Mouse (Mus musculus): ENCODE data around the gene Tmem52b. TPM values are rescaled to one million over a fixed set of nuclear protein-coding genes. Genes with fewer than 3 reads are reported as not detected.
A peak's percentile ranks its signal among the peaks of the same experiment; 100 is the strongest.

Tmem52b gene
- polyA plus RNA-seq, 1 experiment, result not detected

- Histone ChIP-seq H3K27ac (ENCODE audit: insufficient read depth, low read length) (no peak overlapping the region), H3K27me3 (ENCODE audit: control insufficient read depth, insufficient read depth, low read length, poor library complexity, severe bottlenecking) (no peaks in the 10 kb centered on the region), H3K4me1 (ENCODE audit: control insufficient read depth, insufficient read depth, low read length) (no peaks in the 10 kb centered on the region), H3K9me3 (replicated peaks; ENCODE audit: control insufficient read depth, insufficient read depth, low read length, poor library complexity, severe bottlenecking) (no peaks in the 10 kb centered on the region), H3K4me3 (ENCODE audit: low read depth, low read length) (peak overlapping the region; percentile 56), H3K36me3 (ENCODE audit: control insufficient read depth, insufficient read depth, low read length, poor library complexity, severe bottlenecking) (peaks cover 6% of the 10 kb centered on the region), H3K9ac (ENCODE audit: low read depth, poor library complexity, severe bottlenecking) (peak overlapping the region; percentile 50)
- no peak for TF ChIP-seq CTCF (IDR thresholded peaks at IDR 0.05; ENCODE audit: low read depth, low read length)
These were observed 21.7 kb downstream of the Tmem52b start for GRCm38 (mm10) chr6:129534057-129534456.

- H3K27me3 ChIP-seq (ENCODE audit: control insufficient read depth, insufficient read depth, low read length, poor library complexity, severe bottlenecking), result no peaks in the 10 kb centered on the region
- no peaks in the 10 kb centered on the region for H3K9me3 ChIP-seq (replicated peaks; ENCODE audit: control insufficient read depth, insufficient read depth, low read length, poor library complexity, severe bottlenecking)
- H3K27ac ChIP-seq (ENCODE audit: insufficient read depth, low read length), result no peak overlapping the region
- TF ChIP-seq CTCF (IDR thresholded peaks at IDR 0.05; ENCODE audit: low read depth, low read length), result no peak
- TF ChIP-seq POLR2A (IDR thresholded peaks at IDR 0.05; ENCODE audit: insufficient read depth, low read length), result no peak
- peaks cover 11% of the 10 kb centered on the region for H3K36me3 ChIP-seq (ENCODE audit: control insufficient read depth, insufficient read depth, low read length, poor library complexity, severe bottlenecking)
- H3K4me1 ChIP-seq (ENCODE audit: control insufficient read depth, insufficient read depth, low read length), result no peaks in the 10 kb centered on the region
- no peak overlapping the region for H3K9ac ChIP-seq (ENCODE audit: low read depth, poor library complexity, severe bottlenecking)
- H3K4me3 ChIP-seq (ENCODE audit: low read depth, low read length), result no peak overlapping the region
These were observed 22.4 kb downstream of the Tmem52b start for GRCm38 (mm10) chr6:129534627-129535190.

- Histone ChIP-seq H3K27me3 (ENCODE audit: control insufficient read depth, insufficient read depth, low read length, poor library complexity, severe bottlenecking) (no peaks in the 10 kb centered on the region), H3K36me3 (ENCODE audit: control insufficient read depth, insufficient read depth, low read length, poor library complexity, severe bottlenecking) (peaks cover 18% of the 10 kb centered on the region), H3K9me3 (replicated peaks; ENCODE audit: control insufficient read depth, insufficient read depth, low read length, poor library complexity, severe bottlenecking) (no peaks in the 10 kb centered on the region), H3K4me1 (ENCODE audit: control insufficient read depth, insufficient read depth, low read length) (no peaks in the 10 kb centered on the region), H3K9ac (ENCODE audit: low read depth, poor library complexity, severe bottlenecking) (no peak overlapping the region), H3K27ac (ENCODE audit: insufficient read depth, low read length) (no peak overlapping the region), H3K4me3 (ENCODE audit: low read depth, low read length) (no peak overlapping the region)
- TF ChIP-seq POLR2A (IDR thresholded peaks at IDR 0.05; ENCODE audit: insufficient read depth, low read length) (no peak), CTCF (IDR thresholded peaks at IDR 0.05; ENCODE audit: low read depth, low read length) (no peak), EP300 (IDR thresholded peaks at IDR 0.05; ENCODE audit: insufficient read depth, low read depth, low read length) (no peak)
These were observed 23.4 kb downstream of the Tmem52b start for GRCm38 (mm10) chr6:129535723-129536122.

GRCm38 (mm10) chr6:129538555-129538954, 26.2 kb downstream of the Tmem52b start:
- H3K4me3 ChIP-seq (ENCODE audit: low read depth, low read length), result no peak overlapping the region
- peaks cover 25% of the 10 kb centered on the region for H3K36me3 ChIP-seq (ENCODE audit: control insufficient read depth, insufficient read depth, low read length, poor library complexity, severe bottlenecking)
- H3K27ac ChIP-seq (ENCODE audit: insufficient read depth, low read length), result no peak overlapping the region
- TF ChIP-seq POLR2A (IDR thresholded peaks at IDR 0.05; ENCODE audit: insufficient read depth, low read length) (no peak), CTCF (IDR thresholded peaks at IDR 0.05; ENCODE audit: low read depth, low read length) (no peak), EP300 (IDR thresholded peaks at IDR 0.05; ENCODE audit: insufficient read depth, low read depth, low read length) (no peak)
- no peaks in the 10 kb centered on the region for H3K27me3 ChIP-seq (ENCODE audit: control insufficient read depth, insufficient read depth, low read length, poor library complexity, severe bottlenecking)
- no peaks in the 10 kb centered on the region for H3K9me3 ChIP-seq (replicated peaks; ENCODE audit: control insufficient read depth, insufficient read depth, low read length, poor library complexity, severe bottlenecking)
- H3K9ac ChIP-seq (ENCODE audit: low read depth, poor library complexity, severe bottlenecking), result no peak overlapping the region
- no peaks in the 10 kb centered on the region for H3K4me1 ChIP-seq (ENCODE audit: control insufficient read depth, insufficient read depth, low read length)

GRCm38 (mm10) chr6:129541931-129542330, 29.6 kb downstream of the Tmem52b start:
- no peak for TF ChIP-seq EP300 (IDR thresholded peaks at IDR 0.05; ENCODE audit: insufficient read depth, low read depth, low read length)
- Histone ChIP-seq H3K9ac (ENCODE audit: low read depth, poor library complexity, severe bottlenecking) (no peak overlapping the region), H3K4me3 (ENCODE audit: low read depth, low read length) (no peak overlapping the region), H3K4me1 (ENCODE audit: control insufficient read depth, insufficient read depth, low read length) (no peaks in the 10 kb centered on the region), H3K27ac (ENCODE audit: insufficient read depth, low read length) (no peak overlapping the region), H3K27me3 (ENCODE audit: control insufficient read depth, insufficient read depth, low read length, poor library complexity, severe bottlenecking) (no peaks in the 10 kb centered on the region), H3K36me3 (ENCODE audit: control insufficient read depth, insufficient read depth, low read length, poor library complexity, severe bottlenecking) (peaks cover 25% of the 10 kb centered on the region), H3K9me3 (replicated peaks; ENCODE audit: control insufficient read depth, insufficient read depth, low read length, poor library complexity, severe bottlenecking) (no peaks in the 10 kb centered on the region)

GRCm38 (mm10) chr6:129542540-129542939, 30.2 kb downstream of the Tmem52b start:
- no peaks in the 10 kb centered on the region for H3K27me3 ChIP-seq (ENCODE audit: control insufficient read depth, insufficient read depth, low read length, poor library complexity, severe bottlenecking)
- H3K4me1 ChIP-seq (ENCODE audit: control insufficient read depth, insufficient read depth, low read length), result no peaks in the 10 kb centered on the region
- no peak overlapping the region for H3K9ac ChIP-seq (ENCODE audit: low read depth, poor library complexity, severe bottlenecking)

More at GRCm38 (mm10) chr6:129542540-129542939, 30.2 kb downstream of the Tmem52b start:
- no peak overlapping the region for H3K4me3 ChIP-seq (ENCODE audit: low read depth, low read length)
- H3K27ac ChIP-seq (ENCODE audit: insufficient read depth, low read length), result no peak overlapping the region
- H3K9me3 ChIP-seq (replicated peaks; ENCODE audit: control insufficient read depth, insufficient read depth, low read length, poor library complexity, severe bottlenecking), result no peaks in the 10 kb centered on the region
- TF ChIP-seq POLR2A (IDR thresholded peaks at IDR 0.05; ENCODE audit: insufficient read depth, low read length) (no peak), EP300 (IDR thresholded peaks at IDR 0.05; ENCODE audit: insufficient read depth, low read depth, low read length) (no peak), CTCF (IDR thresholded peaks at IDR 0.05; ENCODE audit: low read depth, low read length) (no peak)
- H3K36me3 ChIP-seq (ENCODE audit: control insufficient read depth, insufficient read depth, low read length, poor library complexity, severe bottlenecking), result peaks cover 25% of the 10 kb centered on the region

Measured in ES-Bruce4 (cell line).